Mouse (Mus musculus): ENCODE results near the gene Kazn.

Kazn gene

GRCm38 (mm10) chr4:142242750-142243383 lies 3.7 kb upstream of the Kazn start:
- DNase-seq (ENCODE audit: inconsistent ontology term): no peak

- DNase-seq (ENCODE audit: inconsistent ontology term): no peak
Observed at GRCm38 (mm10) chr4:142242164-142242563, 3.0 kb upstream of the Kazn start.

GRCm38 (mm10) chr4:142240874-142241273 lies 1.7 kb upstream of the Kazn start:
- DNase-seq (ENCODE audit: inconsistent ontology term): no peak

- peak; percentile 79 for DNase-seq (ENCODE audit: inconsistent ontology term)
Observed at GRCm38 (mm10) chr4:142238486-142239239, 538 bp downstream of the Kazn start.

- DNase-seq (ENCODE audit: inconsistent ontology term): peak; percentile 60
Observed at GRCm38 (mm10) chr4:142238041-142238440, 1.2 kb downstream of the Kazn start.

GRCm38 (mm10) chr4:142236681-142237080 lies 2.5 kb downstream of the Kazn start:
- no peak for DNase-seq (ENCODE audit: inconsistent ontology term)

- DNase-seq (ENCODE audit: inconsistent ontology term): no peak
Observed at GRCm38 (mm10) chr4:142235426-142235825, 3.8 kb downstream of the Kazn start.

- no peak for DNase-seq (ENCODE audit: inconsistent ontology term)
Observed at GRCm38 (mm10) chr4:142234828-142235227, 4.4 kb downstream of the Kazn start.

- DNase-seq (ENCODE audit: inconsistent ontology term): peak; percentile 39
Observed at GRCm38 (mm10) chr4:142228821-142229575, 10.2 kb downstream of the Kazn start.

- DNase-seq (ENCODE audit: inconsistent ontology term): peak; percentile 65
Observed at GRCm38 (mm10) chr4:142223898-142224645, 15.1 kb downstream of the Kazn start.

GRCm38 (mm10) chr4:142222385-142222784 lies 16.8 kb downstream of the Kazn start:
- DNase-seq (ENCODE audit: inconsistent ontology term): no peak

GRCm38 (mm10) chr4:142221757-142222072 lies 17.5 kb downstream of the Kazn start:
- DNase-seq (ENCODE audit: inconsistent ontology term): no peak

GRCm38 (mm10) chr4:142221025-142221756 lies 18.0 kb downstream of the Kazn start:
- DNase-seq (ENCODE audit: inconsistent ontology term): peak; percentile 72

- DNase-seq (ENCODE audit: inconsistent ontology term): no peak
Observed at GRCm38 (mm10) chr4:142218997-142219396, 20.2 kb downstream of the Kazn start.

GRCm38 (mm10) chr4:142217048-142217447 lies 22.2 kb downstream of the Kazn start:
- no peak for DNase-seq (ENCODE audit: inconsistent ontology term)

GRCm38 (mm10) chr4:142215760-142216159 lies 23.4 kb downstream of the Kazn start:
- DNase-seq (ENCODE audit: inconsistent ontology term): no peak

- no peak for DNase-seq (ENCODE audit: inconsistent ontology term)
Observed at GRCm38 (mm10) chr4:142214532-142214931, 24.7 kb downstream of the Kazn start.

GRCm38 (mm10) chr4:142212425-142212824 lies 26.8 kb downstream of the Kazn start:
- DNase-seq (ENCODE audit: inconsistent ontology term): no peak

GRCm38 (mm10) chr4:142209884-142210283 lies 29.3 kb downstream of the Kazn start:
- DNase-seq (ENCODE audit: inconsistent ontology term): no peak

GRCm38 (mm10) chr4:142209476-142209875 lies 29.7 kb downstream of the Kazn start:
- DNase-seq (ENCODE audit: inconsistent ontology term): no peak

GRCm38 (mm10) chr4:142205693-142206092 lies 33.5 kb downstream of the Kazn start:
- DNase-seq (ENCODE audit: inconsistent ontology term): no peak
